Comparison of ENCODE assay signal across 17 mouse cellular contexts in the genomic region with DNA sequence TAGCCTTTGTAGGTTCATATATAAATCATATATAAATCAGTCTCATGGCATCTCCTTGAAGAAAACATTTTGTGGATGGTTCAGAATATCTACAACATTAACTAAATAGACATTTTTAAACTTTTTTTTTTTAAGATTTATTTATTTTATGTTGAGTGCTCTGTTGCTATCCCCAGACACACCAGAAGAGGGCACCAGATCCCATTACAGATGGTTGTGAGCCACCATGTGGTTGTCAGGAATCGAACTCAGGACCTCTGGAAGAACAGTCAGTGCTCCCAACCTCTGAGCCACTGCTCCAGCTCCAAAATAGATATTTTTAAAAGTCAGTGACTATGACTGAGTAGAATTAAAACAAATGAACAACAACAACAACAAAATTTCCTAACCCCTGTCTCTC. TPM values are rescaled to one million over a fixed set of nuclear protein-coding genes. Genes with fewer than 3 reads are reported as not detected.
DNase-seq lines count a peak whose midpoint lies in the region; ATAC-seq and TF ChIP-seq lines count a peak whose summit lies in the region.
"Had no signal": no experiment of that assay in that cellular context is flagged by ENCODE, and none has a peak within 500 bp of the region (broad histone marks: within the 10 kb centered on the region; RNA-seq: fewer than 3 reads in every experiment).

No protein-coding gene starts in this region.

- H3K36me3 ChIP-seq in thymus, adult 2 months (ENCODE audit: control insufficient read depth, insufficient read depth, low read length), result no peaks in the 10 kb centered on the region
- H3K36me3 ChIP-seq in ES-Bruce4 (ENCODE audit: control insufficient read depth, insufficient read depth, low read length, poor library complexity, severe bottlenecking), result no peaks in the 10 kb centered on the region
- H3K36me3 ChIP-seq in stomach, postnatal 0 days (ENCODE audit: control insufficient read depth, insufficient read depth, low read length), result no peaks in the 10 kb centered on the region
- H3K36me3 ChIP-seq: G1E; hindbrain, embryonic 15.5 days; limb, embryonic 15.5 days; midbrain, embryonic 12.5 days had no signal

- H3K4me2 ChIP-seq in stomach, postnatal 0 days (replicated peaks; ENCODE audit: low read depth), result no peak overlapping the region
- H3K4me2 ChIP-seq: forebrain, embryonic 13.5 days; hindbrain, embryonic 15.5 days; limb, embryonic 15.5 days; midbrain, embryonic 12.5 days had no signal

- no peak overlapping the region for H3K4me3 ChIP-seq in layer of hippocampus, adult 2 months
- H3K4me3 ChIP-seq in thymus, adult 2 months (ENCODE audit: control insufficient read depth, insufficient read depth, low read length), result no peak overlapping the region
- H3K4me3 ChIP-seq in ES-Bruce4 (ENCODE audit: low read depth, low read length), result no peak overlapping the region
- H3K4me3 ChIP-seq in stomach, postnatal 0 days (ENCODE audit: low read depth, low read length), result no peak overlapping the region
- H3K4me3 ChIP-seq: forebrain, embryonic 13.5 days; hindbrain, embryonic 15.5 days; limb, embryonic 15.5 days; midbrain, embryonic 12.5 days had no signal

- no peak for TF ChIP-seq POLR2A in thymus, adult 2 months (IDR thresholded peaks at IDR 0.05; ENCODE audit: control insufficient read depth, extremely low read depth, insufficient read depth, low read length, poor library complexity)
- TF ChIP-seq POLR2A in ES-Bruce4 (IDR thresholded peaks at IDR 0.05; ENCODE audit: insufficient read depth, low read length), result no peak

- H3K27ac ChIP-seq in layer of hippocampus, adult 2 months, result no peak overlapping the region
- H3K27ac ChIP-seq in thymus, adult 2 months (ENCODE audit: control insufficient read depth, insufficient read depth, low read length), result no peak overlapping the region
- no peak overlapping the region for H3K27ac ChIP-seq in ES-Bruce4 (ENCODE audit: insufficient read depth, low read length)
- no peak overlapping the region for H3K27ac ChIP-seq in stomach, postnatal 0 days (replicated peaks)
- H3K27ac ChIP-seq: forebrain, embryonic 13.5 days; hindbrain, embryonic 15.5 days; limb, embryonic 15.5 days; midbrain, embryonic 12.5 days had no signal

- no peak for DNase-seq in layer of hippocampus, adult 2 months (ENCODE audit: low spot score in 2 of 2)
- no peak for DNase-seq in layer of hippocampus, adult 9-11 months
- peak; percentile 3 for DNase-seq in thymus, adult 2 months
- no peak for DNase-seq in thymus, postnatal 25 days
- DNase-seq in stomach, postnatal 0 days (ENCODE audit: low spot score), result no peak
- DNase-seq in layer of hippocampus, postnatal 14 days (ENCODE audit: low spot score in 2 of 2), result no peak
- DNase-seq: adrenal gland, postnatal 14 days; cerebellum, adult 9-10 months; heart, postnatal 10 days; kidney, adult 9 months had no signal

- WGBS in thymus, adult 2 months, result 67% methylated on average over 1 of the region's 1 CpGs
- WGBS in stomach, postnatal 0 days, result 88% methylated on average over 1 of the region's 1 CpGs

- TF ChIP-seq EP300 in ES-Bruce4 (IDR thresholded peaks at IDR 0.05; ENCODE audit: insufficient read depth, low read depth, low read length), result no peak
- TF ChIP-seq EP300 in stomach, postnatal 0 days (optimal IDR thresholded peaks at IDR 0.05), result no peak

- TF ChIP-seq CTCF in layer of hippocampus, adult 2 months (conservative IDR thresholded peaks at IDR 0.05), result peak; percentile 54
- TF ChIP-seq CTCF in thymus, adult 2 months (IDR thresholded peaks at IDR 0.05; ENCODE audit: borderline replicate concordance, control insufficient read depth, extremely low read depth, insufficient read depth, low read length, poor library complexity), result no peak
- TF ChIP-seq CTCF in ES-Bruce4 (IDR thresholded peaks at IDR 0.05; ENCODE audit: low read depth, low read length), result peak; percentile 16
- TF ChIP-seq CTCF in stomach, postnatal 0 days (IDR thresholded peaks at IDR 0.05; ENCODE audit: low read depth), result peak; percentile 44

- no peaks in the 10 kb centered on the region for H3K9me3 ChIP-seq in ES-Bruce4 (replicated peaks; ENCODE audit: control insufficient read depth, insufficient read depth, low read length, poor library complexity, severe bottlenecking)
- no peaks in the 10 kb centered on the region for H3K9me3 ChIP-seq in stomach, postnatal 0 days (ENCODE audit: control insufficient read depth, low read length)
- H3K9me3 ChIP-seq: forebrain, embryonic 13.5 days; G1E; hindbrain, embryonic 15.5 days; limb, embryonic 15.5 days; midbrain, embryonic 12.5 days had no signal

- no peaks in the 10 kb centered on the region for H3K27me3 ChIP-seq in thymus, adult 2 months (ENCODE audit: control insufficient read depth, insufficient read depth, low read length)
- H3K27me3 ChIP-seq in ES-Bruce4 (ENCODE audit: control insufficient read depth, insufficient read depth, low read length, poor library complexity, severe bottlenecking), result no peaks in the 10 kb centered on the region
- H3K27me3 ChIP-seq in stomach, postnatal 0 days (ENCODE audit: control insufficient read depth, insufficient read depth, low read length), result no peaks in the 10 kb centered on the region
- H3K27me3 ChIP-seq: forebrain, embryonic 13.5 days; hindbrain, embryonic 15.5 days; limb, embryonic 15.5 days; midbrain, embryonic 12.5 days had no signal

- H3K9ac ChIP-seq in ES-Bruce4 (ENCODE audit: low read depth, poor library complexity, severe bottlenecking), result no peak overlapping the region
- H3K9ac ChIP-seq in stomach, postnatal 0 days (ENCODE audit: low read length), result no peak overlapping the region
- H3K9ac ChIP-seq: forebrain, embryonic 13.5 days; hindbrain, embryonic 15.5 days; limb, embryonic 15.5 days; midbrain, embryonic 12.5 days had no signal

- peaks cover 4% of the 10 kb centered on the region for H3K4me1 ChIP-seq in thymus, adult 2 months (replicated peaks; ENCODE audit: control insufficient read depth, insufficient read depth, low read length)
- no peaks in the 10 kb centered on the region for H3K4me1 ChIP-seq in ES-Bruce4 (ENCODE audit: control insufficient read depth, insufficient read depth, low read length)
- H3K4me1 ChIP-seq in stomach, postnatal 0 days (replicated peaks; ENCODE audit: control insufficient read depth, insufficient read depth), result no peaks in the 10 kb centered on the region
- H3K4me1 ChIP-seq: forebrain, embryonic 13.5 days; hindbrain, embryonic 15.5 days; limb, embryonic 15.5 days; midbrain, embryonic 12.5 days had no signal

- ATAC-seq in stomach, postnatal 0 days (ENCODE audit: low FRiP score, low TSS enrichment), result no peak
- ATAC-seq: forebrain, embryonic 13.5 days had no signal

RNA-seq across cellular contexts. Expression of a gene that starts 31.5 kb away (rescaled TPM):
- total RNA-seq in layer of hippocampus, adult 2 months (2021), result under 1 TPM; 0.15 to 0.17 TPM
- polyA plus RNA-seq in thymus, adult 2 months (2012; rRNA removed), result 0.06 and 0.16 TPM in 2 replicates
- polyA plus RNA-seq in ES-Bruce4 (2011; ENCODE audit: insufficient read depth, insufficient read length, low read depth, missing spikeins), result not detected in 2 replicates
- polyA plus RNA-seq in stomach, postnatal 0 days (2015; fragmentation: Nextera tagmentation; extraction: Ambion mirVana), result 0.24 and 0.48 TPM in 2 replicates
- total RNA-seq in layer of hippocampus, postnatal 14 days (2021), result under 1 TPM; 0.18 to 0.19 TPM
- total RNA-seq: gastrocnemius, adult 18-20 months had no signal
- polyA plus RNA-seq: G1E had no signal
